Mouse (Mus musculus) spleen, adult 2 months (tissue): ENCODE data around the gene Klhdc3. TPM values are rescaled to one million over a fixed set of nuclear protein-coding genes. Genes with fewer than 3 reads are reported as not detected.
A peak's percentile ranks its signal among the peaks of the same experiment; 100 is the strongest.

ENCODE experiments used
- DNase-seq, 2 experiments: peaks; one replicate each; pipeline versions ENCODE4 v3.0.0 to v3.0.0-alpha.2; 2012 to 2021; ENCODE audit warnings: low spot score in 2 of 2, low read depth in 1 of 2
- H3K27ac ChIP-seq: fragments of 200-500 bp; 2 replicates; pipeline ENCODE4 v1.5.1; 2012; ENCODE audit warnings: low read length, inconsistent platforms; ENCODE audit not compliant: insufficient read depth
- H3K27me3 ChIP-seq: fragments of 200-500 bp; 2 replicates; pipeline ENCODE4 v1.6.1; 2012; ENCODE audit warnings: mild to moderate bottlenecking, moderate library complexity, low read length, inconsistent platforms; ENCODE audit not compliant: control insufficient read depth, insufficient read depth
- H3K36me3 ChIP-seq: fragments of 200-500 bp; 2 replicates; pipeline ENCODE4 v1.6.1; 2012; ENCODE audit warnings: mild to moderate bottlenecking, low read length, inconsistent platforms; ENCODE audit not compliant: control insufficient read depth, insufficient read depth
- H3K4me1 ChIP-seq: fragments of 200-500 bp; 2 replicates; pipeline ENCODE4 v1.6.1; 2011; ENCODE audit warnings: inconsistent platforms; ENCODE audit not compliant: control insufficient read depth, insufficient read depth, insufficient read length
- H3K4me3 ChIP-seq: fragments of 200-500 bp; 2 replicates; pipeline ENCODE4 v1.5.1; 2011; ENCODE audit warnings: mild to moderate bottlenecking, inconsistent platforms; ENCODE audit not compliant: insufficient read depth, insufficient read length; ENCODE audit errors: extremely low read depth
- CTCF ChIP-seq: fragments of 200-500 bp; IDR thresholded peaks from 2 replicates; pipeline ENCODE4 v1.5.1; 2011; ENCODE audit warnings: mild to moderate bottlenecking, inconsistent platforms; ENCODE audit not compliant: insufficient read depth, insufficient read length, insufficient replicate concordance; ENCODE audit errors: extremely low read depth
- POLR2A ChIP-seq: fragments of 200-500 bp; IDR thresholded peaks from 2 replicates; pipeline ENCODE4 v1.6.1; 2011; ENCODE audit warnings: low read depth, low read length, inconsistent platforms
- WGBS: fragments of 180-500 bp; shearing (Covaris S2); methylation state at CpG from one replicate; pipeline ENCODE4 v1.1.7; 2018; 5-methylcytosine and 5-hydroxymethylcytosine counted together
- polyA plus RNA-seq: library from polyadenylated mRNA; depleted of rRNA; stranded (reverse); fragments of >200 nt; gene quantifications from 2 replicates; pipeline ENCODE4 v1.2.3, GENCODE M21; 2012; rRNA removed

Klhdc3 gene
- polyA plus RNA-seq, result 57.5 and 69.2 TPM in 2 replicates

GRCm38 (mm10) chr17:46680760-46681373 is at the start of gene Klhdc3:
TSS of gene Klhdc3 (minus strand) at chr17:46680914.
- H3K4me1 ChIP-seq, result peaks cover 8% of the 10 kb centered on the region; the same call in 1 of the 2 replicates
- peaks cover 29% of the 10 kb centered on the region for H3K36me3 ChIP-seq
- H3K27ac ChIP-seq, result peak within 1 kb of the TSS; percentile 77
- TF ChIP-seq CTCF (no peak), POLR2A (peak; percentile 57)
- 1% methylated on average over 44 of the region's 49 CpGs for WGBS
- H3K27me3 ChIP-seq, result no peaks in the 10 kb centered on the region
- H3K4me3 ChIP-seq, result peak within 1 kb of the TSS; percentile 66
- peak; percentile 96 to 98 for DNase-seq

GRCm38 (mm10) chr17:46728904-46729318 is 48.2 kb upstream of the Klhdc3 start, which contains the start of gene Gnmt:
TSS of gene Gnmt (minus strand) at chr17:46729168.
- Histone ChIP-seq H3K36me3 (peaks cover 7% of the 10 kb centered on the region), H3K4me1 (no peaks in the 10 kb centered on the region), H3K27me3 (no peaks in the 10 kb centered on the region), H3K27ac (no peak within 1 kb of the TSS), H3K4me3 (no peak within 1 kb of the TSS)
- TF ChIP-seq CTCF, result no peak
- TF ChIP-seq POLR2A, result no peak
- 57% methylated on average over 24 of the region's 24 CpGs for WGBS
- DNase-seq, result no peak

- DNase-seq, result no peak
- Histone ChIP-seq H3K36me3 (peaks cover 10% of the 10 kb centered on the region), H3K4me3 (no peak overlapping the region), H3K27ac (no peak overlapping the region), H3K27me3 (no peaks in the 10 kb centered on the region), H3K4me1 (no peaks in the 10 kb centered on the region)
- TF ChIP-seq POLR2A (no peak), CTCF (no peak)
- WGBS, result 80% methylated on average over 11 of the region's 11 CpGs
Measured at GRCm38 (mm10) chr17:46728496-46728895, 47.8 kb upstream of the Klhdc3 start.

GRCm38 (mm10) chr17:46728021-46728420 is 47.3 kb upstream of the Klhdc3 start:
- no peak for DNase-seq
- no peaks in the 10 kb centered on the region for H3K27me3 ChIP-seq
- peaks cover 11% of the 10 kb centered on the region for H3K36me3 ChIP-seq
- no peak overlapping the region for H3K4me3 ChIP-seq
- H3K4me1 ChIP-seq, result no peaks in the 10 kb centered on the region
- WGBS, result 57% methylated on average over 6 of the region's 6 CpGs
- H3K27ac ChIP-seq, result no peak overlapping the region
- TF ChIP-seq POLR2A, result no peak
- no peak for TF ChIP-seq CTCF

- Histone ChIP-seq H3K4me3 (no peak overlapping the region), H3K4me1 (no peaks in the 10 kb centered on the region), H3K27ac (no peak overlapping the region), H3K27me3 (no peaks in the 10 kb centered on the region), H3K36me3 (peaks cover 13% of the 10 kb centered on the region)
- TF ChIP-seq CTCF, result no peak
- TF ChIP-seq POLR2A, result no peak
- no peak for DNase-seq
- WGBS, result 90% methylated on average over 11 of the region's 11 CpGs
Measured at GRCm38 (mm10) chr17:46727271-46727670, 46.6 kb upstream of the Klhdc3 start.

- DNase-seq, result no peak
- H3K4me1 ChIP-seq, result no peaks in the 10 kb centered on the region
- TF ChIP-seq CTCF (no peak), POLR2A (no peak)
- H3K4me3 ChIP-seq, result no peak overlapping the region
- no peaks in the 10 kb centered on the region for H3K27me3 ChIP-seq
- 93% methylated on average over 26 of the region's 26 CpGs for WGBS
- H3K27ac ChIP-seq, result no peak overlapping the region
- H3K36me3 ChIP-seq, result peaks cover 18% of the 10 kb centered on the region
Measured at GRCm38 (mm10) chr17:46725731-46726645, 45.3 kb upstream of the Klhdc3 start.

- no peaks in the 10 kb centered on the region for H3K27me3 ChIP-seq
- no peak overlapping the region for H3K27ac ChIP-seq
- DNase-seq, result peak in 1 of 2 experiments; percentile 28
- 81% methylated on average over 9 of the region's 9 CpGs for WGBS
- peaks cover 18% of the 10 kb centered on the region for H3K36me3 ChIP-seq
- no peaks in the 10 kb centered on the region for H3K4me1 ChIP-seq
- no peak overlapping the region for H3K4me3 ChIP-seq
- TF ChIP-seq CTCF (peak; percentile 30; the same call in 1 of the 2 replicates), POLR2A (no peak)
Measured at GRCm38 (mm10) chr17:46725273-46725672, 44.6 kb upstream of the Klhdc3 start.
